Mouse (Mus musculus) heart, embryonic 13.5 days (tissue): ENCODE measurements around the gene Arx. TPM values are rescaled to one million over a fixed set of nuclear protein-coding genes. Genes with fewer than 3 reads are reported as not detected.

Experiments
- ATAC-seq: fragments of 200-750 bp; cut with Nextera tagmentation; 2 replicates; pipeline ENCODE4 v1.8.0; 2017; ENCODE audit warnings: moderate TSS enrichment; ENCODE audit not compliant: insufficient number of reproducible peaks, low FRiP score, low TSS enrichment; ENCODE audit errors: extremely low read depth
- H3K27ac ChIP-seq: fragments of 300-500 bp; sonication (generic); replicated peaks from 2 replicates; pipeline ENCODE4 v1.5.1; 2015; ENCODE audit warnings: moderate library complexity, mild to moderate bottlenecking, inconsistent platforms
- H3K27me3 ChIP-seq: fragments of 300-500 bp; sonication (generic); replicated peaks from 2 replicates; pipeline ENCODE4 v1.6.1; 2015; ENCODE audit warnings: mild to moderate bottlenecking, inconsistent platforms
- H3K36me3 ChIP-seq: fragments of 300-500 bp; sonication (generic); 2 replicates; pipeline ENCODE4 v1.6.1; 2015; ENCODE audit warnings: mild to moderate bottlenecking, inconsistent platforms
- H3K4me1 ChIP-seq: fragments of 300-500 bp; sonication (generic); 2 replicates; pipeline ENCODE4 v1.6.1; 2015; ENCODE audit warnings: inconsistent platforms
- H3K4me2 ChIP-seq: fragments of 300-500 bp; sonication (generic); 2 replicates; pipeline ENCODE4 v1.6.1; 2015; ENCODE audit warnings: inconsistent platforms, mild to moderate bottlenecking, moderate library complexity
- H3K4me3 ChIP-seq: fragments of 300-500 bp; sonication (generic); 2 replicates; pipeline ENCODE4 v1.5.1; 2015; ENCODE audit warnings: moderate library complexity, mild to moderate bottlenecking, inconsistent platforms
- H3K9ac ChIP-seq: fragments of 300-500 bp; sonication (generic); 2 replicates; pipeline ENCODE4 v1.6.1; 2015; ENCODE audit warnings: inconsistent platforms, mild to moderate bottlenecking, moderate library complexity
- H3K9me3 ChIP-seq: fragments of 300-500 bp; sonication (generic); 2 replicates; pipeline ENCODE4 v1.6.1; 2016; ENCODE audit warnings: inconsistent platforms
- WGBS: fragments of 180-500 bp; shearing (Covaris S2); methylation state at CpG from one replicate; pipeline ENCODE4 v1.1.7; 2015; ENCODE audit warnings: mixed read lengths; 5-methylcytosine and 5-hydroxymethylcytosine counted together
- polyA plus RNA-seq: library from polyadenylated mRNA; unstranded; fragments of >200 nt; fragmentation: Nextera tagmentation; extraction: Ambion mirVana; gene quantifications from 2 replicates; pipeline ENCODE4 v1.2.1, GENCODE M21; 2015

Gene Arx
- polyA plus RNA-seq = not detected in 2 replicates

GRCm38 (mm10) chrX:93286291-93286893, at the start of gene Arx:
Gene Arx, plus strand, starts transcription at chrX:93286445.
- H3K4me1 ChIP-seq = peaks cover 10% of the 10 kb centered on the region
- 11% methylated on average over 30 of the region's 31 CpGs for WGBS
- ATAC-seq = no peak
- peak within 1 kb of the TSS; percentile 48 for H3K4me2 ChIP-seq
- H3K27me3 ChIP-seq = peaks cover 97% of the 10 kb centered on the region
- H3K36me3 ChIP-seq = no peaks in the 10 kb centered on the region
- no peak within 1 kb of the TSS for H3K27ac ChIP-seq
- H3K9me3 ChIP-seq = no peaks in the 10 kb centered on the region
- 0 out of 2 replicates have a peak within 1 kb of the TSS, but pooled peaks have one; percentile 16 for H3K4me3 ChIP-seq
- H3K9ac ChIP-seq = no peak within 1 kb of the TSS

- WGBS = 69% methylated on average over 1 of the region's 1 CpGs
- Histone ChIP-seq H3K4me2 (no peak overlapping the region), H3K4me3 (no peak overlapping the region), H3K9ac (no peak overlapping the region), H3K27ac (no peak overlapping the region), H3K9me3 (no peaks in the 10 kb centered on the region), H3K36me3 (no peaks in the 10 kb centered on the region), H3K27me3 (no peaks in the 10 kb centered on the region), H3K4me1 (0 out of 2 replicates have a peak, but pooled peaks cover 4% of the 10 kb centered on the region)
- ATAC-seq = no peak
These were observed 34.9 kb upstream of the Arx start for GRCm38 (mm10) chrX:93251329-93251728.

- ATAC-seq = no peak
- Histone ChIP-seq H3K4me3 (no peak overlapping the region), H3K27ac (no peak overlapping the region), H3K27me3 (peaks cover 31% of the 10 kb centered on the region), H3K9me3 (no peaks in the 10 kb centered on the region), H3K9ac (no peak overlapping the region), H3K36me3 (no peaks in the 10 kb centered on the region), H3K4me1 (no peaks in the 10 kb centered on the region), H3K4me2 (no peak overlapping the region)
- 38% methylated on average over 3 of the region's 3 CpGs for WGBS
These were observed 10.6 kb upstream of the Arx start for GRCm38 (mm10) chrX:93275689-93276088.

- Histone ChIP-seq H3K9me3 (no peaks in the 10 kb centered on the region), H3K9ac (no peak overlapping the region), H3K4me2 (no peak overlapping the region), H3K27me3 (peaks cover 70% of the 10 kb centered on the region), H3K27ac (no peak overlapping the region), H3K4me1 (no peaks in the 10 kb centered on the region), H3K36me3 (no peaks in the 10 kb centered on the region), H3K4me3 (no peak overlapping the region)
- ATAC-seq = no peak
- 26% methylated on average over 6 of the region's 11 CpGs for WGBS
These were observed 6.3 kb upstream of the Arx start for GRCm38 (mm10) chrX:93279940-93280339.

- no peak for ATAC-seq
These were observed 5.1 kb upstream of the Arx start for GRCm38 (mm10) chrX:93281028-93281723.

GRCm38 (mm10) chrX:93281756-93282155, 4.5 kb upstream of the Arx start:
- WGBS = 11% methylated on average over 5 of the region's 5 CpGs
- Histone ChIP-seq H3K4me3 (peak overlapping the region; percentile 30), H3K27me3 (peaks cover 84% of the 10 kb centered on the region), H3K9me3 (no peaks in the 10 kb centered on the region), H3K36me3 (no peaks in the 10 kb centered on the region), H3K27ac (no peak overlapping the region), H3K4me1 (no peaks in the 10 kb centered on the region), H3K9ac (no peak overlapping the region), H3K4me2 (peak overlapping the region; percentile 51)
- ATAC-seq = no peak

More at GRCm38 (mm10) chrX:93281028-93281723, 5.1 kb upstream of the Arx start:
- peaks cover 80% of the 10 kb centered on the region for H3K27me3 ChIP-seq
- H3K4me2 ChIP-seq = peak overlapping the region; percentile 51
- no peak overlapping the region for H3K9ac ChIP-seq
- WGBS = 9% methylated on average over 23 of the region's 23 CpGs
- no peaks in the 10 kb centered on the region for H3K4me1 ChIP-seq
- H3K9me3 ChIP-seq = no peaks in the 10 kb centered on the region
- no peaks in the 10 kb centered on the region for H3K36me3 ChIP-seq
- H3K4me3 ChIP-seq = peak overlapping the region; percentile 30
- H3K27ac ChIP-seq = no peak overlapping the region

GRCm38 (mm10) chrX:93285091-93285490, 1.2 kb upstream of the Arx start:
- H3K9ac ChIP-seq = no peak overlapping the region
- H3K36me3 ChIP-seq = no peaks in the 10 kb centered on the region
- peaks cover 95% of the 10 kb centered on the region for H3K27me3 ChIP-seq
- no peak overlapping the region for H3K27ac ChIP-seq
- H3K4me2 ChIP-seq = no peak overlapping the region
- peaks cover 10% of the 10 kb centered on the region for H3K4me1 ChIP-seq
- H3K9me3 ChIP-seq = no peaks in the 10 kb centered on the region
- no peak for ATAC-seq
- whole genome bisulfite sequencing = 15% methylated on average over 10 of the region's 10 CpGs
- no peak overlapping the region for H3K4me3 ChIP-seq

- Histone ChIP-seq H3K4me1 (peaks cover 10% of the 10 kb centered on the region), H3K4me2 (peak overlapping the region; percentile 76), H3K27ac (no peak overlapping the region), H3K4me3 (peak overlapping the region; percentile 50), H3K27me3 (peaks cover 97% of the 10 kb centered on the region), H3K9me3 (no peaks in the 10 kb centered on the region), H3K36me3 (no peaks in the 10 kb centered on the region), H3K9ac (no peak overlapping the region)
- ATAC-seq = no peak
- 8% methylated on average over 23 of the region's 37 CpGs for WGBS
These were observed 2.1 kb downstream of the Arx start for GRCm38 (mm10) chrX:93288339-93288738.

GRCm38 (mm10) chrX:93289076-93289475, 2.8 kb downstream of the Arx start:
- ATAC-seq = no peak
- Histone ChIP-seq H3K9me3 (no peaks in the 10 kb centered on the region), H3K27me3 (peaks cover 100% of the 10 kb centered on the region), H3K4me3 (peak overlapping the region; percentile 50), H3K4me1 (peaks cover 10% of the 10 kb centered on the region), H3K36me3 (no peaks in the 10 kb centered on the region), H3K27ac (no peak overlapping the region), H3K4me2 (peak overlapping the region; percentile 76), H3K9ac (no peak overlapping the region)
- 8% methylated on average over 37 of the region's 37 CpGs for WGBS

- Histone ChIP-seq H3K27me3 (peaks cover 100% of the 10 kb centered on the region), H3K27ac (no peak overlapping the region), H3K4me1 (peaks cover 10% of the 10 kb centered on the region), H3K4me3 (no peak overlapping the region), H3K36me3 (no peaks in the 10 kb centered on the region), H3K4me2 (no peak overlapping the region), H3K9me3 (no peaks in the 10 kb centered on the region), H3K9ac (no peak overlapping the region)
- WGBS = 15% methylated on average over 12 of the region's 12 CpGs
- ATAC-seq = no peak
These were observed 3.7 kb downstream of the Arx start for GRCm38 (mm10) chrX:93289851-93290380.

GRCm38 (mm10) chrX:93292031-93292430, 5.8 kb downstream of the Arx start:
- 8% methylated on average over 6 of the region's 6 CpGs for WGBS
- H3K27ac ChIP-seq = no peak overlapping the region
- no peaks in the 10 kb centered on the region for H3K36me3 ChIP-seq
- ATAC-seq = no peak
- no peak overlapping the region for H3K4me3 ChIP-seq
- no peak overlapping the region for H3K9ac ChIP-seq
- no peak overlapping the region for H3K4me2 ChIP-seq
- H3K4me1 ChIP-seq = peaks cover 10% of the 10 kb centered on the region
- no peaks in the 10 kb centered on the region for H3K9me3 ChIP-seq
- peaks cover 100% of the 10 kb centered on the region for H3K27me3 ChIP-seq
